Mouse (Mus musculus): ENCODE measurements around the gene Ttc30b.
"Not testable (repeated sequence)": the region's sequence is repeated elsewhere in the genome, so short reads cannot be mapped to it uniquely, and the experiment has no call there.

DNA sequence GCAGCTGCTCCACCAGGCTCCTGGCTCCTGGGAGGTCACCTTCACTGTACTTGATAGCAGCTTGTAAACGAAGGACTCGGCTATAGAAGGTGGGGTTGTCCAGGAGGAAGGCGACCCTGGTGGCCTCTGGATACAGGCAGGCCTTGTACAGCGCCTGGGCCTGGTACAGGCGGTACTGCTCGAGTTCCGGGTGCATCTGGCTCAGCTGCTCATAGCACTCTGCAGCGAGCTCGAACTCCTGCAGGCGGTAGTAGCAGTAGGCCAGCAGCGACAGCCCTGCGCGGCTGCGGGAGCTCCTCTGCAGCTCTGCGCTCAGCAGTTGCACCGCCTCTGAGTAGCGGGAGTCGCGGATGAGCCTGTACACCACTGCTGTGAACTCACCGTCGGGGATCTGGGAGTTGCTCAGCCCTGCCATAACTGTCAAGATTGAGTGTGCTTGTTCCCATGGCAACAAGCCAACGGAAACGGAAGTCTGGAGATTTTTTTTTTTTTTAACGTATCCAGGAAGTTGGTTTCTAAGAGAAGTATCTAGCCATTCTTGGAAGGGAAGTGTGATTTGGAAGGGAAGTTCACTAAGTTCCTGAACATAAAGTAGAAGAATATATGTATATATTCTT is 39.5 kb upstream of the Ttc30b start, which contains the start of gene Ttc30a2:
- TF ChIP-seq GATA1 (IDR thresholded peaks at IDR 0.05; ENCODE audit: borderline replicate concordance, low read length); FLI1 (IDR thresholded peaks at IDR 0.05; ENCODE audit: low read length): not testable (repeated sequence)
